Mouse (Mus musculus) B cell, adult 2 months (primary cell): ENCODE data around the gene Olfr1019.

Experiments
- DNase-seq, 2 experiments: peaks; one replicate each; pipeline ENCODE4 v3.0.0; 2022

Olfr1019 gene

GRCm38 (mm10) chr2:85845383-85845782 is at the start of gene Olfr1019:
Gene Olfr1019 (minus strand): TSS chr2:85845483.
- DNase-seq: no peak

- DNase-seq: no peak
These were observed 40.1 kb upstream of the Olfr1019 start, which contains the start of gene Olfr1023 for GRCm38 (mm10) chr2:85885340-85885739. Gene Olfr1023 (plus strand): TSS chr2:85885640.

- DNase-seq: no peak
These were observed 23.0 kb upstream of the Olfr1019 start, which contains the start of gene Olfr1022 for GRCm38 (mm10) chr2:85868294-85868693. Gene Olfr1022 (plus strand): TSS chr2:85868594.

GRCm38 (mm10) chr2:85846730-85847129 is 1.4 kb upstream of the Olfr1019 start, which contains the start of gene Olfr1020:
Gene Olfr1020 (plus strand): TSS chr2:85847030.
- DNase-seq: no peak

- no peak for DNase-seq
These were observed 27.1 kb downstream of the Olfr1019 start, which contains the start of gene Olfr1018 for GRCm38 (mm10) chr2:85818179-85818578. Gene Olfr1018 (plus strand): TSS chr2:85818479.

- DNase-seq: no peak
These were observed 40.8 kb downstream of the Olfr1019 start for GRCm38 (mm10) chr2:85804501-85804900.

GRCm38 (mm10) chr2:85802444-85802843 is 42.8 kb downstream of the Olfr1019 start, which contains the start of gene Olfr1016:
Gene Olfr1016 (minus strand): TSS chr2:85802544.
- no peak for DNase-seq

GRCm38 (mm10) chr2:85792331-85792730 is 53.0 kb downstream of the Olfr1019 start:
- no peak for DNase-seq
